Comparison of ENCODE assay signal across 7 mouse cellular contexts in genomic region chr4:109036327-109036726, GRCm38 (mm10). TPM values are rescaled to one million over a fixed set of nuclear protein-coding genes. Genes with fewer than 3 reads are reported as not detected.
DNase-seq lines count a peak whose midpoint lies in the region; ATAC-seq lines count a peak whose summit lies in the region.

No protein-coding gene starts in this region.

- peak; percentile 89 for ATAC-seq in granulocyte monocyte progenitor cell, adult 5-6 weeks (replicated peaks; ENCODE audit: poor library complexity, severe bottlenecking)

- DNase-seq in left cerebral cortex, postnatal 4 days: peak; percentile 66
- DNase-seq in left cerebral cortex, postnatal 25 days (ENCODE audit: low spot score in 2 of 2): no peak
- peak; percentile 82 for DNase-seq in NIH3T3 (ENCODE audit: low read depth)
- peak; percentile 42 for DNase-seq in cerebellum, adult 9-10 months
- peak; percentile 54 to 61 for DNase-seq in lung, adult 18-20 months
- peak; percentile 49 to 67 for DNase-seq in spleen, postnatal 14 days (ENCODE audit: low spot score in 2 of 2)

- intact Hi-C loops in left cerebral cortex, postnatal 4 days (cut with DNase I): loop anchor here (10.0 kb wide), 1 partner anchor 162 kb away; the partner anchor contains the start of gene Rab3b
- intact Hi-C loops in left cerebral cortex, postnatal 25 days (cut with DNase I): no loop called here

RNA-seq across cellular contexts. Expression of gene Nrd1, which starts 35.9 kb away (rescaled TPM):
- 100 to 1,000 TPM; 157 TPM for total RNA-seq in left cerebral cortex, postnatal 4 days (2021)
- 100 to 1,000 TPM; 119 to 149 TPM for total RNA-seq in left cerebral cortex, postnatal 25 days (2021)
- 101 and 106 TPM in 2 replicates for total RNA-seq in granulocyte monocyte progenitor cell, adult 5-6 weeks (2014; fragmentation: Nextera tagmentation)
- total RNA-seq in granulocyte monocyte progenitor cell, adult 5-6 weeks (2017): 88.4 and 119 TPM in 2 replicates

Comparison
In these comparisons a context has a peak if more than half of its experiments do, and no peak if none do; other contexts are left out.
1. DNase-seq: peak in left cerebral cortex, postnatal 4 days (single experiment), NIH3T3 (single experiment), cerebellum, adult 9-10 months (single experiment), lung, adult 18-20 months (2 of 2) and spleen, postnatal 14 days (2 of 2); none in left cerebral cortex, postnatal 25 days (0 of 2).